Mouse (Mus musculus) right cerebral cortex, postnatal 36 days (tissue): Measurements from ENCODE around the gene Npl.
"Not testable (repeated sequence)": the region's sequence is repeated elsewhere in the genome, so short reads cannot be mapped to it uniquely, and the experiment has no call there.

Experiments
- DNase-seq, 2 experiments: peaks; one replicate each; pipeline ENCODE4 v3.0.0; 2022; ENCODE audit warnings: low spot score in 2 of 2, mixed read lengths in 1 of 2

The Npl gene

GRCm38 (mm10) chr1:153542726-153543320, 7.0 kb downstream of the Npl start:
- DNase-seq, result no peak

GRCm38 (mm10) chr1:153540753-153541152, 9.1 kb downstream of the Npl start:
- DNase-seq, result no peak

GRCm38 (mm10) chr1:153539739-153540333, 10.0 kb downstream of the Npl start:
- no peak for DNase-seq

- DNase-seq, result no peak
Observed at GRCm38 (mm10) chr1:153535611-153536010, 14.2 kb downstream of the Npl start.

GRCm38 (mm10) chr1:153532896-153533295, 16.9 kb downstream of the Npl start:
- not testable (repeated sequence) for DNase-seq

DNA sequence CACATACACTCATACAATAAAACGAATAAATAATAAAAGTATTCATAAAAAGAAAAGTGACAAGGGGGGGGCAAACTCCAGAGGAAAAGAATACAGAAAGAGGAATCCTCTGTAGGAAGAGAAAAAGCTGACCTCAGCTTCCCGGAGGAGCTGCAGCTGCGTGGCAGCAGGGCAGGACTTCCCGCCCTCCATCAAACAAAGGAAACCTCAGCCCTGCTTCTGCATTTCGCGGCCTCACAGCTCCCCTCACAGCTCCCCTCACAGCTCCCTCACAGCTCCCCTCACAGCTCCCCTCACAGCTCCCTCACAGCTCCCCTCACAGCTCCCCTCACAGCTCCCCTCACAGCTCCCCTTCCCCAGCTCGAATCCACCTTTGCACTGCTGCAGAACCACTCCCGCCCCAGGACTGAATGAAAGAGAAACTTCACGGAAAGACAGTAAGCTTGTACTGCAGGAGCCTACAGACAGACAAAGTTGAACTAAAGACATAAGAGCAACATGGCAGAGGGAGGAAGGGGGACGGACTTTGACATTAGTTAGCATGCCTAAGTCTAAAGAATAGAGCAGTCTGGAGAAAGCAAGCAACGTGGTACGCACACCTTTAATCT, 17.5 kb downstream of the Npl start:
- DNase-seq, result no peak

- DNase-seq, result no peak
Observed at GRCm38 (mm10) chr1:153531677-153532233, 18.1 kb downstream of the Npl start.

DNA sequence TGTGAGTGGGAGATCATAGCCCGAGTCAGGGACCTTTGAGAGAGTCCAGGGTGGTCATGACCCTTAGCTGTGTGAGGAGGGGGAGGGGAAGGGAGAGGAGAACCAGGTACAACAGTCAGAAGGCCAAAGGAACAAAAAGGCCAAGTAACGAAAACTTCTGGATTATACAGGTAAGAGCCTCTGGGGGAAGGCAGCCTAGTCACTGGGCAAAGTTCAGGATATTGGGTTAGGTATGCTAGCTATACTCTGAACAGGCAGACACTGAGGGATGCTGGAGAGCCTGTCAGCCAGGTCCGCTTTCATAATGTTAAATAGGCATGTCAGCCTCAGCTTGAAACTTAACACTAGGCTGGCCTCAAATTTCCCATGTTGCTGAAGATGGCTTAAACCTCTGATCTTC, 27.7 kb downstream of the Npl start:
- no peak for DNase-seq

GRCm38 (mm10) chr1:153515368-153515767, 34.5 kb downstream of the Npl start:
- no peak for DNase-seq

DNA sequence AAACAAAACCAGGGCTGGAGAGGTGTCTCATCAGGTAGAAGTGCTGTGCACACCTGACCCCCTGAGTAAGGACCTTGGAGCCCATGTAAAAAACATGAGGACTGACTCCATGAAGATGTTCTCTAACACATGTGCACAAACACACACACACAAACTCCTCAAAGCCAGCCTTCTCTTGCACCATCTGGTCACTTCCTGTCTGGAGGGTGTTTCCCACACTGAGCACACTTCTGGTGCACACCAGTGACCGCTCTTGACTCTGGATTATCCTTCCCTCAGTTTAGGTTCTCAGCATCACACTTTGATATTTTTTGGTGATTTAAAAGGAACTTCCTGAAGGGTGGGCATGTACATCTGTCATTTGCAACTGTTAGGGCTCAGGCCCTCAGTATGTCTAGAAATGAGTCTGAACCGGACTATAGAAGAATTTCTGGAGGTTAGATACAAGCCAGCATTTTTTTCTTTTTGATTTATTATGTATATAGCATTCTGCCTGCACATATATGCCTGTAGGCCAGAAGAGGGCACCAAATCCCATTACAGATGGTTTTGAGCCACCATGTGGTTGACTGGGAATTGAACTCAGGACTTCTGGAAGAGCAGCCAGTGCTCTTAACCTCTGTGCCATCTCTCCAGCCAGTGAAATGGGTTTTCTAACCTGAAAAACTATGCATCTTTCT, 39.4 kb downstream of the Npl start:
- no peak for DNase-seq

DNA sequence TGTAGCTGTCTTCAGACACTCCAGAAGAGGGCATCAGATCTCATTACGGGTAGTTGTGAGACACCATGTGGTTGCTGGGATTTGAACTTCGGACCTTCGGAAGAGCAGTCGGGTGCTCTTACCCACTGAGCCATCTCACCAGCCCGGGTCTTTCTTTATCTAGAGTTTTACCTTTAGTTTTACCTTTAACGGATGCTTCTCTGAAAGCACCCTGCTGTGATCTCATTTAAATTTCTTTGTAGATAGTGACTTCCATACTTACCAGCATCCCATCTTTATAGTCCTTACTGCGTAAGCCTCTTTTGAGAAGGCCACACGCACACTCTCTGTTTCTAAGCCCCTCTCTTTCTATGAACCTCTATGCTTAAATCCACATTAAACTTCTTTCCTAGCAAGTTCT, 40.3 kb downstream of the Npl start:
- DNase-seq, result not testable (repeated sequence)

GRCm38 (mm10) chr1:153509012-153509411, 40.8 kb downstream of the Npl start:
- no peak for DNase-seq

GRCm38 (mm10) chr1:153506266-153506665, 43.6 kb downstream of the Npl start:
- peak; percentile 24 to 34 for DNase-seq

- DNase-seq, result no peak
Observed at GRCm38 (mm10) chr1:153501644-153502321, 48.1 kb downstream of the Npl start.

DNA sequence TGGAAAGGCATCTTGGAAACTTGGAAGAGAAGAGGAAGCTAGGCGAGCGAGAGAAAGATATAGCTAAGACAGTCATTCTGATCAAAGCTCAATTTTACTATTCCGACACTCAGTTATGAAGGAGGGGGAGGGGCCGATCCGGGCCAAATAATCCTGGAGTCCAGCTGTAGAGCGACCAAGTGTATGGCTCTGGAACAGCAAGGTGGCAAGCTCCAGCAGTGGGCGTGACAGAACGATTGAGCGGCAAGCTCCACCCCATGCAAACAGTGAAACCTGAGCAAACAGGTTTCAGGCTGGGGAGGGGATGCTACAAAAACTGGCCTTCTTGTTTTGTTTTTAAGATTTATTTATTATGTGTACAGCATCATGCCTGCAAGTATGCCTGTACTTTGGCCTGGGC, 49.8 kb downstream of the Npl start:
- no peak for DNase-seq

- no peak for DNase-seq
Observed at GRCm38 (mm10) chr1:153496030-153496429, 53.8 kb downstream of the Npl start.

GRCm38 (mm10) chr1:153493931-153494330, 55.9 kb downstream of the Npl start:
- no peak for DNase-seq

GRCm38 (mm10) chr1:153493338-153493737, 56.5 kb downstream of the Npl start:
- DNase-seq, result no peak

- DNase-seq, result no peak
Observed at GRCm38 (mm10) chr1:153491822-153492221, 58.0 kb downstream of the Npl start.

DNA sequence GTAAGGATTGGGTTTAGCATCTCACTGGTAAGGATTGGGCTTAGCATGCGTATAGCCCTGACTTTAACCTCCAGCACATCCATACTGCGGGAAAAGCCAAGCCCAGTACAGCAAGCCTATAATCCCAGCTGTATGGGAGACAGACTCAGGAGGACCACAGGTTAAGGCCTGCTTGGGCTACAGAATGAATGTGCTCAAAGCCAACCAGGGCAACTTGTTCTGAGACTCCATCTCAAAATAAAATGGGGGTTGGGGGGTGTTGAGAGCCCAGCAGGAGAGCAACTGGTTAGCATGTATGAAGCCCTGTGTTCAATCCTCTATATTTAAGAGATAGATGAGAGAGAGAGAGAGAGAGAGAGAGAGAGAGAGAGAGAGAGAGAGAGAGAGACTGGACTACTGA, 58.5 kb downstream of the Npl start:
- DNase-seq, result no peak

GRCm38 (mm10) chr1:153489963-153490362, 59.9 kb downstream of the Npl start:
- no peak for DNase-seq

DNA sequence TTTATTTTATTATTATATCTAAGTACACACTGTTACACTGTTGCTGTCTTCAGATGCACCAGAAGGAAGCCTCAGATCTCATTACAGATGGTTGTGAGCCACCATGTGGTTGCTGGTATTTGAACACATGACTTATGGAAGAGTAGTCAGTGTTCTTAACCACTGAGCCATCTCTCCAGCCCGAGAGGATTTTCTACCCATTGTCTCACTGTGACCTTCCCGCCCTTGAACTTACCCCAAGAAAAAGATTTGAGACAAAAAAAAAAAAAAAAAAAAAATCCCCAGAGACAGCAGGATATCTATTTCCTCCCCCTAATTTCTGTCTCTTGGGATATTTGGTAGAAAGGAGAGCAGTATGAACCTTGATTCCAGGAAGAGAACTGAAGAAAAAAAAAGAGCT, 60.3 kb downstream of the Npl start:
- no peak for DNase-seq
